28 mouse cellular contexts compared by ENCODE assay signal in genomic region chr14:79256656-79257055, GRCm38 (mm10). TPM values are rescaled to one million over a fixed set of nuclear protein-coding genes. Genes with fewer than 3 reads are reported as not detected.
"Had no signal": no experiment of that assay in that cellular context is flagged by ENCODE, and none has a peak within 500 bp of the region (broad histone marks: within the 10 kb centered on the region; RNA-seq: fewer than 3 reads in every experiment).

No protein-coding gene starts in this region.

- H3K4me3 ChIP-seq: limb, embryonic 12.5 days; limb, embryonic 15.5 days; megakaryocyte, embryonic 14.5 days; midbrain, embryonic 10.5 days; midbrain, embryonic 13.5 days; stomach, embryonic 15.5 days had no signal

- H3K27ac ChIP-seq: limb, embryonic 12.5 days; limb, embryonic 15.5 days; liver, embryonic 14.5 days; midbrain, embryonic 10.5 days; midbrain, embryonic 13.5 days; stomach, embryonic 15.5 days had no signal

- DNase-seq: kidney, adult 18-20 months; kidney, adult 9 months; kidney, postnatal 14 days; kidney, postnatal 4 days; left cerebral cortex, postnatal 4 days; liver, postnatal 0 days; lung, embryonic 14.5 days; right cerebral cortex, adult 18-20 months; right cerebral cortex, postnatal 14 days; right cerebral cortex, postnatal 4 days; thymus, postnatal 4 days had no signal

- H3K4me1 ChIP-seq: limb, embryonic 12.5 days; limb, embryonic 15.5 days; midbrain, embryonic 13.5 days; stomach, embryonic 15.5 days had no signal

RNA-seq across cellular contexts. Expression of gene Zfp957, which starts 9.5 kb away (rescaled TPM):
- total RNA-seq: layer of hippocampus, adult 18-20 months; layer of hippocampus, postnatal 14 days; left cerebral cortex, adult 8-10 months; left cerebral cortex, postnatal 14 days; left cerebral cortex, postnatal 4 days; midbrain, postnatal 0 days had no signal
- polyA plus RNA-seq: kidney, embryonic 16.5 days; limb, embryonic 12.5 days; limb, embryonic 15.5 days; liver, embryonic 11.5 days; liver, embryonic 14.5 days; liver, postnatal 0 days; lung, embryonic 14.5 days; lung, postnatal 0 days; midbrain, embryonic 10.5 days; midbrain, embryonic 13.5 days; neural tube, embryonic 11.5 days; neural tube, embryonic 14.5 days; stomach, embryonic 15.5 days had no signal
